Mouse (Mus musculus) activated CD4-positive, CD25-positive, alpha-beta regulatory T cell, adult 4 months (primary cell): Measurements from ENCODE around the gene Foxi1. TPM values are rescaled to one million over a fixed set of nuclear protein-coding genes. Genes with fewer than 3 reads are reported as not detected.

Experiments
- ATAC-seq: one replicate; pipeline ENCODE4 v1.8.0; 2017
- polyA plus RNA-seq, 2 experiments: library from polyadenylated mRNA; unstranded; fragments of 100-300 nt; shearing (Covaris generic); gene quantifications; one replicate each; pipeline ENCODE4 v1.2.1; 2017

Gene Foxi1
- polyA plus RNA-seq, 2 experiments from 2014 or later: not detected

GRCm38 (mm10) chr11:34155235-34155634 is 52.7 kb downstream of the Foxi1 start:
- ATAC-seq: no peak

Other genes with a start within 250 kb of the Foxi1 start
- gene Kcnmb1, start 245.1 kb downstream of the Foxi1 start, polyA plus RNA-seq: under 1 TPM; 0.60 TPM
- not detected for gene Kcnip1, start 214.9 kb downstream of the Foxi1 start, polyA plus RNA-seq
- 100 to 1,000 TPM; 461 to 468 TPM for gene Lcp2, start 161.2 kb downstream of the Foxi1 start, polyA plus RNA-seq
- gene 4930469K13Rik, start 109.5 kb downstream of the Foxi1 start, polyA plus RNA-seq: 1 to 10 TPM; 4.4 to 9.0 TPM
- gene Fam196b, start 106.7 kb upstream of the Foxi1 start, polyA plus RNA-seq: 1 to 10 TPM; 5.7 to 6.7 TPM